Mouse (Mus musculus) NIH3T3 (cell line): ENCODE data around the gene Caln1.

Experiments used
- DNase-seq: peaks from one replicate; pipeline ENCODE4 v3.0.0-alpha.2; 2012; ENCODE audit warnings: low read depth

Caln1 gene

DNA sequence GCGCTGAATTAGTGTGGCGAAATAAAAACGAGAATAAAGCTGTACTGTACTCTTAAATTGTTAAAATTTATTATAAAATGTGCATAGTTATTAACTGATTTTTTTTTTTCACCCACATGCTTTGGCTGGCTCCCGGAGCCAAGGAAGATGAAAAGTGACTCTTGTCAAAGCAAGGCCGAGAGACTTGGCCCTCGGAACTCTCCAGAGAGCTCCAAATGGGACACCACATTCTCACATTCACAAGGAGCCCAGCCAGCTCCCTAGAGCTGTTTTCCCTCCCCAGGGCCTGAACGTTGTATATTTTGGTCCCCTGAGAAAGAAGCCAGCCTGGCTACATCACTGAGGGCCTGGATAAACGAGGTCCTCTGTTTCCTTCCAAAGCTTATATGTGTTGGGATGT is 25.1 kb downstream of the Caln1 start:
- no peak for DNase-seq

DNA sequence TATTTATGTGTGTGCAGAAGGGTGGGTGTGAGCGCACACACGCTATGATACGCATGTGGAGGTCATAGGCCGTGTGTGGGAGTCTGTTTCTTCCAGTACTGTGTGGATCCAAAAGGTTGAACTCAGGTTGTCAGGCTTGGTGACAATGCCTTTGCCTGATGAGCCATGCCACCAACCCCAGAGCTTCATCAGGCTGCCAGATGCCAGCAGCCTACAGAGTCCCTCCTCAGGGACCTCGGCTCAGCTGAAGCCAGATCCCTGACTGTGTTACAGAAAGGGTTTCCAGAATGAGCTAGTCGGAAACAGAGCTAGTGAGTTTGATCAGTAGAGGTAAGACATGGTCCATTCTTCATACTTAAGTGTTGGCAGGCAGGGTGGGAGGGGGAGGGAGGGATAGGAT is 25.9 kb downstream of the Caln1 start:
- no peak for DNase-seq

DNA sequence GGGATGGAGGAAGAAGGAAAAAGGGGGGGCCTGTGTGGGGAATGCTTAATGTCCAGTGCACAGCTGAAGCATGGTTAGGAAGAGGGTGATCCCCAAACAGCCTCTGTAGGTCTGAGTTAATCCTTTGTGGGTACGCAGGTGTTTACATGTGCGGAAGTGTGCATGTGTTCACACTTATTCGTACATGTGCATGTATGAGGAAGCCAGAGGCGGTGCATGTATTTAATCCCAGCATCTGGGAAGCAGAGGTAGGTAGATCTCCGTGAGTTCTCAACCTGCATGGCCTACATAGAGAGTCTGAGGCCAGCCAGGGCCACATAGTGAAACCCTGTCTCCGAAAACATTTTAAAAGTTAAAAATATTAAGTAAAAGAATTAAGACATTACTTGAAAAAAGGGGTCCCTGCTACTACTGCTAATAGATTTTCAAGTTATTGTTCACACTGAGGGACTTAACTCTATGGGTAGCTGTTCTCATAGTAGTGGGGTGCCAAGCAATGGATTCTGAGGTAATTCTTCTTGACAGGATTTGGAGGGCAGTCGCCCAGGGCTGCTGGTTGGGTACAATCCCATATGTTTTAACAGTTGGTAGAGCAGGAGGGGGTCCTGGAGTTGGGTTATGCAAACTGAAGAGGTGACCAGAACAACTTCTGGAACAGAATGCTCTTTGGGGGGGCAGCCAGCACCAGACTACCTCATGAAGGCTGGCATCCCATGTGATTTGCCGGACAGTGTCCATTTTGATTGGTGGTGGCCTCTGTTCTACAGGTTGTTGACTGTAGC is 31.1 kb downstream of the Caln1 start:
- no peak for DNase-seq

DNA sequence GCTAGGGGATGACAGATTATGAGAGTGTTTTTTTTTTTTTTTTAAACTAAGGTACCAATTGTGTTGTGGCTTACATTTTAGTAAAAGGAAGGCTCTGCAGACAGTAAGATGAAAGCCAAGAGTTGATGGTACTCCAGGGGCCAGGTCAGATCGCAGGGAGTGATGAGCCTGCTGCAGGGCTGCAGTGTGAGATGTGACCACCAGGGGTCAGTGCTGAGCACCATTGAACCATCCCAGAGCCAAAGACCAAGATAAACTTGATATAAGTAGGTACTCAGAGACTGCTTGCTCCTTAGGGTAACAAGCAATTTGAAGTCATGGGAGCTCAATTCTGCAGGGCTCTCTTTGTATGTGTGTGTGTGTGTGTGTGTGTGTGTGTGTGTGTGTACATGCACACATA is 35.9 kb downstream of the Caln1 start:
- DNase-seq = peak; percentile 61

DNA sequence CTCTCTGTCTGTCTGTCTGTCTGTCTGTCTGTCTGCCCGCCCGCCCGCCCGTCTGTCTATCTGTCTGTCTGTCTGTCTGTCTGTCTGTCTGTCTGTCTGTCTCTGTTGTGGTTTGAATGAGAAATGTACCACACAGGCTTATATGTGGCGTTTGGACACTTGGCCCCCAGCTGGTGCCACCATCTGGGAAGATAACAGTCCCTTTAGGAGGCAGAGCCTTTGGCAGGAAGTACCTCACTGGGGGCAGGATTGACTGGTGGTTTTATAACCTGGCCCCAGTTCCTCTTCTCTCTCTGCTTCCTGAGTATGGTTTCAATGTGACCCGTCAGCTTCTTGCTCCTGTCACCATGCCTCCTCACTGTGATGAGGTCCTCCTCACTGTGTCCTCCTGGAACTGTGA is 40.5 kb downstream of the Caln1 start:
- no peak for DNase-seq

DNA sequence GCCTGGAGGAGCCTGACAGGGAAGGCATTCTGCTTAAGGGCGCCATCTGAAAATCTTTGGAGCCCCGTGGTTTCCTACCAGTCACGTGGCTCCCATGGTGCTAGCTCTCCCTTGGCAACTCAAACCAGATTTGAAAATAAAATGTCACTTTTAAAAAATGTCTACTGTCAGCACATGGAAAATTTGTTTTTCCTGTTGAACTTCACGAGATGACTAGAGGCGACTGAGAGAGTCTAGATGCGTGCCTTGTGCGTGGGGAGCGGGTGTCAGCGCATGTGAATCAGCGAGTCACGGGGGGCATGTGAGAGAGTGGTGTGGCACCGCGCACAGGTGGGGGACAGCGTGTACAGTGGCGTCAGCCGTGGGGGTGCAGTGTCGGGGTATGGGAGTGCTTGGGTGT is 42.3 kb downstream of the Caln1 start:
- DNase-seq = no peak

DNA sequence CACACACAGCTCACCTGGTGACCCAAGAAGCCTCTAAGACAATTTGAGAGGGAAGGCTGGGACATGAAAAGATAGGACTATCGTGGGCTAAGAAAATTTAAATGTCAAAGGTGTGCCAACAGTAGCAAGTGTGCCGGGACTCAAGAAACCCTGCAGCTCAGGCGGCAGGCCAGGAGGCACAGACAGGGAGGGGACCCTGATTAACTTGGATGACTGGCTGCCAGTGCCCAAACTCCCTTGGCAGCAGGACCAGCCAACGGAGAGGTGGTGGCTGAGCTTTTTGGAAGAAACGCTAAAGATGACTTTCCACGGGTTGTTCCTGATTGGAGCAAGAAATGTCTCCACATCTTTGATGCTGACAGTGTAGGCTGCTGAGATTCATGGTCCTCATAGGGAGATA is 78.2 kb downstream of the Caln1 start:
- DNase-seq = no peak

DNA sequence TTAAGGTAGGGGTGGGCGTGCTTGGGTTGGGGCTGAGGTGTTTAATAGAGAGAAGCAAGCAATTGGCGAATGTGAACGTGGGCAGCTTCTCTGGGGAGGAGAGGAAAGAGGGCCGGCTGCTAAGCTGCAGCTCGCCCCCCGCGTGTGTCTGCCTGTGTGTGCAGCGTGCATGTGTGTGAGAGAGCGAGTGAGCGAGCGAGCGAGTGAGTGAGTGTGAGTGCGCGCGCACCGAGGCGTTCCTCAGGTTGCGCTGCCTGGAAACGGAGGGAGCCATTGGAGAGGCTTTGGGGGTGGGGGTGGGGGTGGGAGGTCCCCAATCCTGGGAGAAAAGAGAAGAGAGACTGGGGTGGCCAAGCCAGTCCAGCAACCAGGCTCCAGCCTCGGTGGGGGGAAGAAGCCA is 79.2 kb downstream of the Caln1 start:
- no peak for DNase-seq

DNA sequence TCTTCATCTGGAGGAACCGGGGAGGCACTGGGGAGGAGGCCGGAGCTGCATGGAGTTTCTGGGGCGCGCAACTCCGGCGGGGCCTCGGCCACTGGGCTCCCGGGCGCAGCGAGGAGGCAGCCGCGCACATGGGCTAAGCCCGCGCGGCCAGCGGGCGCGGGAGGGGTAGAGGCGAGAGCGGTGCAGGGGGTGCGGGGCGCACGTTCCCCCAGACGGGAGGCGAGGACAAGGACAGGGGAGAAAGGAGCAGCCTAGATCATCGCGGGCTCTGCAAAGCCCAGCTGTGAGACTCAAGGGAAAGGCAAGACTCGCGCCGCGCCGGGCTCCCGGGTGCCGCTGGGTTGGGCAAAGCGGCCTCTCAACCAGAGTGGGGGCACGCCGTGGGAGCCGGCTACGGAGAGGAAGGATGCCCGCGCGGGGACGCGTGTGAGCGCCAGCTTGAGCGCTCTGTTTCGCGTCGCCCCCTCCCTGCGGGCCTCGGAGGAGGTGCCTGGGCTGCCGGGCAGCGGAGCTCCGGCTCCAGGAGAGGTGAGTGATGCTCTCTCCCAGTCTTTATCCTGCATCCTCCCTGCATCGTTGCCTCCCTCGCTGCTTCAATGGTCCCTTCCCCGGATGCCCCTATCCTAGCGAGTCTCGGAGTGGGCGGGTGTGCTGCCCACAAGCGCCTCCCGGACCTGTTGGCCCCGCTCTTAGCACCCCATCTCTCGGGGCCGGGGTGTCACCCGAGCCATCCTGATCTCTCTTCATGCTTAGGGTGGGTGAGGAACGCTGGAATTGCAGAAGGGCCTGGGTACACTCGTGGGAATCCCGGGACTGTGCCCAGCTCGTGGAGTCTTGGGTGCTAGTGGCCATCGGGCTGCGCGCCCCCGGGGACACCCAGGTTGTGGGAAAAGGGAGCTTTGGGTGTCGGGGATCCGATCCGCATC is 79.9 kb downstream of the Caln1 start:
- no peak for DNase-seq

DNA sequence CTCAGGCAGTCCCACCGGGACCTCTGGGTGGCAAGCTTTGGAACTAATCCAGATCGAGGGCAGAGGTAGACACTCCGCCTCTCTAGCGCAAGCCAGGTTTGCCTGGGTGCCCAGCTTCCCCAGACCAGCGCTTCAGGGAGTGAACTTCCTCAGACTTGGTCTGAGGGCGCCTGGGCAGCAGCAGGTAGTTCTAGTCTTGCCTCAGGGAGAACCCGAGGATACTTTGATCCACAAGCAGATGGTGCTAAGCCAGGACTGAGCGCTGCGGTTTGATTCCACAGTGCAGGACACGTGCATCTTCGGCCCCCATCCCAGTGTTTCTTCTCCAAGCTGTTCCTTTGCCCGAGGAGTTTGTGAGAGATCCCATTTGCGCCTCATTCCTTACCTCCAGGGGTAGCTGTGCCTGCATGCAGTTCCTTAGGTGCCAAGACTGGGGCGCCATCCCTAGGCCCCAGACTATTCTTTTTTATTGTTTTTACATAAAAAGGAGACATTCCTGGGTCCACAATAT is 80.8 kb downstream of the Caln1 start:
- no peak for DNase-seq

DNA sequence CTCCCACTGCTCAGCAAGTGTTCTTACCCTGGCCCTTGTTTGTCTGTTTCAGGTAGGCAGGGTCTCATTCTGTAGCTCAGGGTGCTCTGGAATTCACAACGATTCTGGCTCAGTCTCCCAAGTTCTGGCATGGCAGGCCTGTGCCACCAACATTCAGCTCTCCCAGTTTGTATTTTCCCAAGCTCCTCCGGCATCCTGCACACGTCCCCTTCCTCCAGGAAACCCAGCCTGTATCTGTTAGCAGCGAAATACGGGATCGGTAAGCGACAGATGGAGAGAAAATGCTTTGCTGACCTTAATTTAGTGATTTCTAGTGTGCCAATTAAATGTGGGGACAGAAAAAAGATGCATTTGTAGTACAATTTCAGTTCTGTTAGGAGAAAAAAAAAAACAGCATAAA is 88.8 kb downstream of the Caln1 start:
- no peak for DNase-seq

DNA sequence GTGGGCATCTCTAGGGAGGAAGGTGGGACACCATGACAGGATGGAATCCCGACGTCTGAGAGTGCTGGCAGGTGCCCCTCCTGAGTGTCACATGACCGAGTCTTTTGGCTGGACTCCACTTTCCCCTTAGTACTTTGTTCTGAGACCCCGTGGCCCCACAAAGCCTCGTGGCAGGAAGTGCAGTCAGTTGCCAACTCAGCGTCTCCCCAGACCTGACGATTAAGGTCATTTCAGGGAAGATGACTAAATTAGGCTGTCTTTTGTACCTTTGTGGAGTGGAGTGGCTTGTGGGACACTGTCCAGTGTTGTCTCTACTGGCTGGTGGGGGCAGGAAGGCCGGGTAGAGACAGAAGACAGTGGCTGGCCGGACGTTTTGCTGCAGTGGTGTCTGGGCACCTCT is 103.0 kb downstream of the Caln1 start:
- no peak for DNase-seq

DNA sequence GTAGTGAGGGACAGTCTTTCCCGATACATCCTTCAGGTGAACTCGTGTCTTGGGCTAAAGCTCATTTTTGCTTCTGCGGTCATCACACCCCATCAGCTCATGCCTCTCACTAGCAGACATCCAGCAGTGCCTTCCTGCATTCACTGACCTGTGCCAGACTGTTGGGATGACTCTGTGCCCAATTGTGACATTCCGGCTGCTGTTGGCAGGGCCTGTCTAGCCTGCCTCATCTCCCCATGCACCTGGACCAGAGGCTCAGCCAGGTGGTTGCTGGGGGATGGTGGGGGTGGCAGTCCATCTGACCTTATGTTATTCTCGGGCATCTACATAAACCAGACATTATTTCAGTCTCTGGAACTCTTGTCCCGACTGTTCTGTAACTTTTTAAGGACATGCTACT is 105.6 kb downstream of the Caln1 start:
- no peak for DNase-seq

DNA sequence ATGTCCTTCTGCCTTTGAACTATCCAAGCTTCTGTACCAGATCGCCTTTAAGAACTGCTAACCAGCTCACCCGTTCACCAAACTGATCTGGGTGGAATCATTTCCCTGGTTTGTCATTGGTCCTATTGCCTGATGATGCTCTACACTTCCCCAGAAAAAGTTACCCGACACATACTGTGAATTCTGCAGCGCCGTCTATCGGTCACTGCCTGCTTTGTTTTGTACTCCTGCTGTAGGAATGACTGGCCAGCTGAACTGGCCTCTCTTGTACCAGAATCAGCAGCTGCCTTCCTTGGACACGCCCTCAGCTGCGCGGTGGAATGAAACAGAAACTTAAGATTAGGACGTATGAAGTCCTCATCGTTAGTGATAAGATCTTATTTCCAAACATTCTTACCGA is 107.5 kb downstream of the Caln1 start:
- no peak for DNase-seq

DNA sequence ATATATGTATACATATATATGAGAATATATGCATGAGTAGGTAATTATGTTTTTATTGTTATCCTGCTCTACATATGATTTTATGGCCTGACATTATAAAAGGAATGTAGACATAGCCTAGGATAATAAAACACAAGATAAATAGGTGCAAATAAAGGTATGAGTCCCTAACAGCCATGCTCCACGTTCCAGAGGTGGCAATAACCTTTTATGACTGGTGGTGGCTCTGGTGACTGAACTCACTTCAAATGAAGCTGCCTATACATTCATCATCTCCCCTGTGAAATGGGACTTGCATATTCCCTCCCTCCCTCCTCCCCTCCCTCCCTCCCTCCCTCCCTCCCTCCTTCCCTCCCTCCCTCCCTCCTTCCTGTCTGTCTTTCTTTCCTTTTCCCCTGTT is 111.0 kb downstream of the Caln1 start:
- DNase-seq = no peak

DNA sequence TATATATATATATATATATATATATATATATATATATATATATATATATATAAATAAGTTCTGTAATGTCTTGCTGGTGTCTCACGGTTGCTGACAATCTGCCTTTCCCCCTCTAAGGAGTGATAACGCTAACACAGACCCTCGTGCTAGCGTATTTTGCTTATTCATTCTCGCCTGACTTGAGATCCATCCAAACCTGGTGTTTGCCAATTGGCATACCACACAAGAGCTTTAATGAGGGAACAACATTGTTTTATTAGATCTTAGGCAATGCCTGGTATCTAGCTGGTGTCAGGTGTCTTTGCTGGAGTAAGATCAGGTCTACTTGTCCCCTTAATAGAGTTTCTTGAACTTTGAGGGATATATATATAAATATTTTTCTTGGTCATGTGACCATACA is 122.2 kb downstream of the Caln1 start:
- DNase-seq = no peak

DNA sequence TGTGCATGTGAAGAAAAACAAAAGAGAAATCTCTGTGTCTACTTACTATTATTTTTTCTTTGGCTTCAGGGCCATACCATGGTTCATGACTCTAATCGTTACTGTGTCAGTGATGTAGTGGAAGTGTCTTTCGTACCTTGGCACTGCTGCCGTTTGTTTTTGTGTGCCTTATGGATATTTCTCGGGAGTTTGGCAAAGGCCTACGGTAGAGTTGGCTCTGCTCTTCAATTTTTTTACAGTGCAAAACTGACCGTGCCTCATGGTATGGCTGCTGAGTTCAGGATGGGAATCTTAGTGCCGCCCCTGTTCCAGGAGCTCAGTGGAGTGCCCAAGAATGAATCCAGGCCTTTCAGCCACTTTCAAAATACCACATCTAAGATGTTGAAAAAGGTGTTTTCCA is 123.0 kb downstream of the Caln1 start:
- no peak for DNase-seq

DNA sequence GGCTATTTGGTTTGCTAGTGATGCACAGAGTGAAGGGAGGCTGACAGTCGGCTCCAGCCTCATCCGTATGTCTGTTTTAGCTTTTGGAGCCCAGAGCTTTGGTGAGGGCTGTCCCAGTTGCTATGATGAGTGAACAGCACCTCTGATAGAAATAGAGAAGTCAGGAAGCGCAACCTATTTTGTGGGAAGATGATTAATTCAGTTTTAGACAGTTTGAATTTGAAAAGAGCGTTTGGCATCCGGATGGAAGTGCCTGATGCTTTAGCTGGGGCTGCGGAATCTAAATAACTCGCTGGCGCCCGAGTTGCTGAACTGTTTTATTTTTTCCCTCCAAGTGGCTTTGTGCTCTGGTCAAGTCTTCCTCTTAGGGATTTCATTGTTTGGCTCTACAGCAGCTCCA is 133.3 kb downstream of the Caln1 start:
- DNase-seq = no peak

DNA sequence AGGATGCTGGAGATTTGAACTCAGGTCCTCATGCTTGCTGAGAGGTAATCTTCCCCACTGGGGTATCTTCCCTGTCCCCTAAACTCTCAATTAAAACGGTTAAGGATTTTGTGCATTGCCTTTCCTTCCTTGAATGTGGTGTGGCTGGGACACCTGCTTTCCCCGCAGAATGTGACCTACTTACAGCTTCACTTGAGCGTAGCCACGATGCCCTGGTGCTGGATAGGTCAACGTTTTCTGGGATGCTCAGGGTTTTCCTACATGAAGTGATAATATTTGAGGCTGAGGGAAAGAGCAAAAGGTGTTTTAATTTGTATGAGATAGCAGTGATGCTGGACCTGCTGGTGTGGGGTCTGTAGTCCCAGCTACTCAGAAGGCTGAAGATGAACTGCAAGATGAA is 135.6 kb downstream of the Caln1 start:
- DNase-seq = no peak

DNA sequence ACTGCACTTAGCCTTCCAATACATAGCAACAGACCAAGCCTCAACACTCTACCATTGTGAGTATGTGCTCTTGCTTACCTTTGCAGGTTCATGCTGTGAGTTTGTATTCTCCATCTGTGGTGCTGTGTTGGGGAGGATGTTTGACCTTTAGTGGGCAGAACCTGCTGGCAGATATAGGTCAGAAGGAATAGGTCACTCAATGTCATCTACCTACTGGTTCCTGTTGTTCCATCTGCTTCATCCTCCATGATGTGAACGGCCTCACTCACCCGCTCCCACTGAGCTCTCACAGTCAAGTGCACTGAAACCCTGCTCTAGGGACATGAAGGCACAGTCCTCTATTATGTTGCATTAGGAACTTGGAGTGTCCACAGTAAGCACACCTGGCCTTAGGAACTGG is 141.3 kb downstream of the Caln1 start:
- DNase-seq = no peak

DNA sequence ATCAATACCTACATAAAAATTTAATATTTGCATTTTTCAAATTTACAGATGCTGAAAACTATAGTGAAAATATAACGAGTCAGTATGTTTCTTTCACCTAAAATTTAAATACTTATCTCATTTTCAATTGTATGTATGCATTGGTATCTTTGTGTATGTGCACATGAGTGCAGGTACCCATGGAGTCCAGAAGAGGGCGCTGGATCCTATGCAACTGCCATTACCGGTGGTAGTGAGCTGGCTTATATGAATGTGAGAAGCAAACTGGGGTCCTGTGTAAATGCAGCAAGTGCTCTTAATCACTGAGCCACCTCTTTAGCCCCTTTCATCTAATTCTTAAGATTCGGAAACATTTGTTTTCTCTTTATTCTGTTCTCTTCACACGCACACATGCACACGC is 146.1 kb downstream of the Caln1 start:
- no peak for DNase-seq

DNA sequence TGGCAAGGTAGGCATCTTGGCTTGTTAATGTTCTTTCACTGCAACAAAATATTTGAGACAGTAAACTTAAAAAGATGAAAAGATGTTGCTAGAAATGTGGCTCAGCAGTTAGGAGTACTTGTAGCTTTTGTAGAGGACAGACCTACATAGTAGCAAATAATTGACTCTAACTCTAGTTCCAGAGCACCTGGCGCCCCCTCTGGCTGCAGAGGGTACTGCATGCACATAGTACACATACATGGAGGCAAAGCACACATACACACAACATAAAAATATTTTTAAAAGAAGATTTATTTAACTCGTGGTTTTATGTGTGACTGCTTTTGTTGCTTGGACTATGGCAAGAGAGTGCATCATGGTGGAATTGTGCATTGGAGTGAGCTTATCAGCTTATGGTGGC is 151.3 kb downstream of the Caln1 start:
- peak; percentile 3 for DNase-seq

DNA sequence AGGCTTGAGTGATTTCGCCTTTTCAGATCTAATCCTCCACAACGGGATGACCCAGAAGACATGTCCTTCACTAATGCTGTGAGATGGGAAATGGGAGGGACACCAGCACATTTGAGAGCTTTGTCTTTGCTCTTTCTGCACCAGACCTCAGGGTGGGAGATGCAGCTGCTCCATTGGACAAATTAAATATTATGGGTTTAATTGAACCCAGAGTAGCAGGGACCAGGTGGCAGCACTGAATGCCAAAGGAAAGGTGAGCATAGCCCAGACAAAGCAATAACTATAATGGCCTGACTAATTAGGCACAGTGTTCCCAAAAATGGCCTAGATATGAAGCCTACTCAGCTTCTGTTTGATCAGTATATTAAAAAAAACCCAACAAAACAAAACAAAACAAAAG is 158.2 kb downstream of the Caln1 start:
- no peak for DNase-seq
